Mouse (Mus musculus) kidney, embryonic 16.5 days (tissue): Measurements from ENCODE around the gene Mycbpap. TPM values are rescaled to one million over a fixed set of nuclear protein-coding genes. Genes with fewer than 3 reads are reported as not detected.

Experiments
- ATAC-seq: fragments of 200-750 bp; cut with Nextera tagmentation; 2 replicates; pipeline ENCODE4 v1.8.0; 2017; ENCODE audit warnings: moderate TSS enrichment; ENCODE audit not compliant: low FRiP score, low TSS enrichment
- H3K27ac ChIP-seq: fragments of 300-500 bp; sonication (generic); 2 replicates; pipeline ENCODE4 v1.5.1; 2014; ENCODE audit warnings: low read length
- H3K27me3 ChIP-seq: fragments of 300-500 bp; sonication (generic); 2 replicates; pipeline ENCODE4 v1.6.1; 2014; ENCODE audit warnings: low read length, control low read depth, mixed read lengths; ENCODE audit not compliant: insufficient read depth
- H3K36me3 ChIP-seq: fragments of 300-500 bp; sonication (generic); 2 replicates; pipeline ENCODE4 v1.6.1; 2014; ENCODE audit warnings: low read length, control low read depth, mixed read lengths; ENCODE audit not compliant: insufficient read depth
- H3K4me1 ChIP-seq: fragments of 300-500 bp; sonication (generic); 2 replicates; pipeline ENCODE4 v1.6.1; 2014; ENCODE audit warnings: low read length, control low read depth, mixed read lengths; ENCODE audit not compliant: insufficient read depth
- H3K4me2 ChIP-seq: fragments of 300-500 bp; sonication (generic); replicated peaks from 2 replicates; pipeline ENCODE4 v1.6.1; 2014; ENCODE audit warnings: low read depth, low read length
- H3K4me3 ChIP-seq: fragments of 300-500 bp; sonication (generic); 2 replicates; pipeline ENCODE4 v1.5.1; 2014; ENCODE audit warnings: mild to moderate bottlenecking, low read length
- H3K9ac ChIP-seq: fragments of 300-500 bp; sonication (generic); replicated peaks from 2 replicates; pipeline ENCODE4 v1.6.1; 2014; ENCODE audit warnings: low read length
- H3K9me3 ChIP-seq: fragments of 300-500 bp; sonication (generic); 2 replicates; pipeline ENCODE4 v1.6.1; 2016; ENCODE audit warnings: low read length, control low read depth
- whole genome bisulfite sequencing: fragments of 180-500 bp; shearing (Covaris S2); extraction: QIAGEN DNeasy Blood & Tissue Kit; methylation state at CpG from one replicate; pipeline ENCODE4 v1.1.7; 2014; 5-methylcytosine and 5-hydroxymethylcytosine counted together
- polyA plus RNA-seq: library from polyadenylated mRNA; unstranded; fragments of >200 nt; fragmentation: Nextera tagmentation; extraction: Ambion mirVana; gene quantifications from 2 replicates; pipeline ENCODE4 v1.2.1, GENCODE M21; 2015

Gene Mycbpap
- polyA plus RNA-seq, 1 experiment from 2014 or later: 5.1 TPM

DNA sequence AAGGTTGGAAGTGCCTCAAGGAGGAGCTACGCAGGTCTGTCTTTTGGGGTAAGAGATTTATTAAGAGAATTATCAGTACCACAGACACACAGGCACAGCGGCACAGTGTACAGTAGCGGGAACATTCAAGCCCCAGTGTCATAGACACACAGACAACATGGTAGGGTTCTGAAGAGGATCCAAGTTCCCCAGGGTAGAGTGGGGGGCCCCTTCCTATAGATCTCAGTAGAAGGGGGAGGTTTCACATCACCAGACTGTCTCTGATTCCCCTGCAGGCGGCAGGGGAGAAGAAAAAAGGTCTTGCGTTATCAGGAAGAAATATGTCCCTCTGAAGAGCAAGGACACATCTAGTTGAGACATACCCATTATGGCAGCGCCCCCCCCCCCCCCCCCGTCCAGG lies 18.2 kb upstream of the Mycbpap start:
- Histone ChIP-seq H3K4me1 (peaks cover 20% of the 10 kb centered on the region), H3K9me3 (no peaks in the 10 kb centered on the region), H3K27ac (no peak overlapping the region), H3K27me3 (no peaks in the 10 kb centered on the region), H3K4me3 (no peak overlapping the region), H3K9ac (no peak overlapping the region), H3K4me2 (no peak overlapping the region), H3K36me3 (0 out of 2 replicates have a peak, but pooled peaks cover 9% of the 10 kb centered on the region)
- no peak for ATAC-seq
- WGBS: 77% methylated on average over 7 of the region's 7 CpGs

DNA sequence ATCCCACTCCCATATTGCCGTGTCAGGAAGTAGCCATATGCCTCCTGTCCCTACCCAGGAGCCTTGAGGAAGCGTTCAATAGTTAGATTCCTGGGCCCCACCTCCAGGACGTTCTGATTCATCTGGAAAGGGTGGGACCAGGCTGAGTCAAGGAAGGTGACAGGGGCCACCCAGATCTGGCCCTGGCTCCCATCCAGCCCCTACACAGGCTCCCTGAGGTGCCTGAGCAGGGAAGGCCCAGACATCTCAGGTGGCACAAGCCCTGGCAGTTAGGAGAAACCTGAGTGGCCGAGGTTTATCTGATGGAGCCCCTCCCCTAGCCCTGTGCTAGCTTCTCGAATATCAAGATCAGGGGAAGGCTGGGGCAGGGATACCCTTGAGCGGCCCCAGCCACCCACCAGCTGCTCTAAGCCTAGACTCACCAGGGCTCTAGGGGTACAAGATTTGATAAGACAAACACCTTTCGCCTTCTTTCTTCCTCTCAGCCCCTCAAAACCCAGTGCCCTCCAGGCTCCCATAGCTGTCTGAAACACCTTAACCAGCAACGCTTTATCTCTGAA lies 17.3 kb upstream of the Mycbpap start:
- Histone ChIP-seq H3K9ac (no peak overlapping the region), H3K4me3 (no peak overlapping the region), H3K27me3 (no peaks in the 10 kb centered on the region), H3K9me3 (no peaks in the 10 kb centered on the region), H3K4me2 (no peak overlapping the region), H3K4me1 (peaks cover 14% of the 10 kb centered on the region), H3K27ac (no peak overlapping the region), H3K36me3 (0 out of 2 replicates have a peak, but pooled peaks cover 9% of the 10 kb centered on the region)
- peak; percentile 69 for ATAC-seq
- WGBS: 46% methylated on average over 8 of the region's 8 CpGs

DNA sequence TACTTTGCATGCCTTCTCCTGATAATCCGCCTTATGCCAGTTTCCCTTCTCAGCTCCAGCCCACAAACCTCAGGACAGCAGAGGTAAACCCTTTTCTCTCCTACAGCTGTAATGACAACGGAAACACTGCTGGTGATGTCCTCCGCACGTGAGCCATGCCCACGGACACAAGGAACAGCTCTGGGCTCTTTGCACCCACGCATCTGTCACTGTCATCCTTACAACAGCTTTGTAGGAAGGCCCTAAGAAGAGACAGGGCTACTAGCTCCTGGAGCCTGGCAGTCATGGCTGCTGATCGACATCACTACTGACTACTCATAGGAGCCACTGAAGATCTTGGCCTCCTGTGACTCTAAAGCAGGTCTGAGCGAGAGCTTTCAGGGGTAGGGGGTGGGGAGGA lies 11.6 kb upstream of the Mycbpap start:
- 66% methylated on average over 8 of the region's 8 CpGs for WGBS
- no peak for ATAC-seq

DNA sequence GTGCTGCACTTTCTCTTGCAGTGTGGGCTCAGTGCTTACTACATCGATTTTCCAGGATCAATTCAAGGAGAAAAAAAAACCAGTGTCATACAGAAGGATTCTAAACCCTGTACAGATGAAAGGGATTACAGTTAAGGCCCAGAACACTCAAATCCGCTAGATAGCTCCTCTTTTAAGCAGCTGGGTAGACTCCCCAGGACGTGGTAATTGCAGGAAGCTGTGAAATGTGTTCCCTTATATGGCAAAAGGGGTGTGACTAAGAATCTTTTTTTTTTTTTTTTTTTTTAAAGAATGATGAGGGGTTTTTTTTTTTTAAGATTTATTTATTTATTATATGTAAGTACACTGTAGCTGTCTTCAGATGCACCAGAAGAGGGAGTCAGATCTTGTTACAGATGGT lies 7.3 kb upstream of the Mycbpap start:
- no peaks in the 10 kb centered on the region for H3K36me3 ChIP-seq
- H3K4me2 ChIP-seq: no peak overlapping the region
- H3K27me3 ChIP-seq: no peaks in the 10 kb centered on the region
- ATAC-seq: no peak
- no peak overlapping the region for H3K27ac ChIP-seq
- no peaks in the 10 kb centered on the region for H3K9me3 ChIP-seq
- WGBS: 48% methylated on average over 3 of the region's 3 CpGs
- no peak overlapping the region for H3K4me3 ChIP-seq
- peaks cover 24% of the 10 kb centered on the region for H3K4me1 ChIP-seq
- H3K9ac ChIP-seq: no peak overlapping the region

More for the DNA sequence above, 11.6 kb upstream of the Mycbpap start:
- no peaks in the 10 kb centered on the region for H3K27me3 ChIP-seq
- H3K9me3 ChIP-seq: no peaks in the 10 kb centered on the region
- H3K36me3 ChIP-seq: no peaks in the 10 kb centered on the region
- H3K4me1 ChIP-seq: peaks cover 13% of the 10 kb centered on the region
- no peak overlapping the region for H3K4me2 ChIP-seq
- no peak overlapping the region for H3K27ac ChIP-seq
- no peak overlapping the region for H3K9ac ChIP-seq
- H3K4me3 ChIP-seq: no peak overlapping the region

DNA sequence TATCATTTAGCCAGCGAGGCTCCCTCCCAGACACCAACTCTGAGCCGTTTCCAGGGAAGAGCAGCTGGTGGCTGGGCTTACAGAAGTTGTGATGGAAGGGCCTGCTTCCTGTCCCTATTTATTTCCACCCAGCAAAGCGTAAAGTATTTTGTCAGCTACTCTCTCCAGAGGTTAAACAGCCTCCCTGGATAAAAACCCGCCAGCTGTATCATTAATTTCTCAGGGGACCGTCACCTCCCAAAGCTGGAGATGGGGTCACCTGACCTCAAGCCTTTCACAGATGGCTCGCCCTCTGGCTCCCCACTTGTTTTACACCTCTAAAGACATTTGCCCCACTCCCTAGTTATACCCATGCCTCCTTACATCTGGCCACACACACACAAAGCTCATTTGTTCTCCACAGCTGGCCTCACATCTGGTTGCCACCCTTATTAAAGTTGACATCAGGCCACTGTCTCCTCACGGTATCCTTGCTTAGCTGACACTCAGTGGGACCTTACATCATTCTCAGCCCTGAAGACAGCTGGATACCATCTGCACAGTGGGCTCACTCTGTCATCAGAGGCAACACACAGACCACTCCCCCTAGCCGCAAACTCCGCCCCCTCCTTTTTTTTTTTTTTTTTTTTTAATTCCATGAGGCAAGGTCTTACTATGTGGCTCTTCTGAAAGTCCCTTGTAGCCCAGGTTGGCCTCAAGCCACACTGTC lies 4.8 kb upstream of the Mycbpap start:
- ATAC-seq: peak; percentile 66
- Histone ChIP-seq H3K27me3 (no peaks in the 10 kb centered on the region), H3K36me3 (no peaks in the 10 kb centered on the region), H3K4me2 (no peak overlapping the region), H3K4me3 (no peak overlapping the region), H3K9ac (no peak overlapping the region), H3K9me3 (no peaks in the 10 kb centered on the region), H3K27ac (peak overlapping the region; percentile 39; the same call in 1 of the 2 replicates), H3K4me1 (peaks cover 34% of the 10 kb centered on the region)
- WGBS: 23% methylated on average over 9 of the region's 9 CpGs

DNA sequence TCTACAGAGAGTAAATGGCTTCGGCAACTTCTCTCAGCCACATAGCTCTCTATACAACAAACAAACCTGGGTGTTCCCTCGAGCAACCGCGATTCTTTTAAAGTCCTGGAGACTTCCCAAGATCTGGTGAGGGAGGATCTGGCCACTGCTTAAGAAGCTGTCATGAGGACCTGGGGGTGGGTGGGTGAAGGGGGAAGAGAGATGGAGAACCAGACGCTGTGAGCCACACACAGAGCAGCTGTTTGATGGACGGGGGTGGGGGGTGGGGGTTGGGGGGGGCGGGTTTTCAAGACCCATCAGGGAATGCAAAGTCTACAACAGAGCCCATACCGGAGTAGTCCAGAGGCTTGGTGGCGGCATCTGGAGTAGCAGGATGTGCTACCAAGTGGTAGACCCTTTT lies 8.1 kb downstream of the Mycbpap start:
- Histone ChIP-seq H3K36me3 (no peaks in the 10 kb centered on the region), H3K4me1 (peaks cover 18% of the 10 kb centered on the region), H3K4me3 (no peak overlapping the region), H3K9ac (no peak overlapping the region), H3K27ac (no peak overlapping the region), H3K9me3 (peaks cover 10% of the 10 kb centered on the region; the same call in 1 of the 2 replicates), H3K27me3 (no peaks in the 10 kb centered on the region), H3K4me2 (no peak overlapping the region)
- 52% methylated on average over 9 of the region's 9 CpGs for WGBS
- ATAC-seq: no peak

DNA sequence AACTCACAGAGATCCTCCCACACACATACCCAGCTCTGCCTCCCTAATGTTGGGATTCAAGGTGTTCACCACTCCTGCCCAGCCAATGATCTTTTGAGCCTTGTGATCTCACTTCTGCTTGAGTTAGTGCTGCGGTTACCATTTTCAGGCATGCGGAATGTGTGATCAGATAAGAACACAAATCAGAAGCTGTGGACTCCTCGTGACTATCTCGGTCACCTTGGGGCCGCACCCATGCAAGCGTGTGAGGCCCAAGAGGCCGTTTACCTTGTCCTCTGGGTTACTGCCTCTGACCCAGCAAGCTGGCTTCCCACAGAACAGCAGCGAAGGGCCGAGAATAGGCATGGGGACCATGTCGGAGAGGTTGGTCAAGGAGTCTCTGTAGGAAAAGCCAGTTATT lies 12.6 kb downstream of the Mycbpap start:
- 72% methylated on average over 10 of the region's 10 CpGs for WGBS
- H3K36me3 ChIP-seq: no peaks in the 10 kb centered on the region

DNA sequence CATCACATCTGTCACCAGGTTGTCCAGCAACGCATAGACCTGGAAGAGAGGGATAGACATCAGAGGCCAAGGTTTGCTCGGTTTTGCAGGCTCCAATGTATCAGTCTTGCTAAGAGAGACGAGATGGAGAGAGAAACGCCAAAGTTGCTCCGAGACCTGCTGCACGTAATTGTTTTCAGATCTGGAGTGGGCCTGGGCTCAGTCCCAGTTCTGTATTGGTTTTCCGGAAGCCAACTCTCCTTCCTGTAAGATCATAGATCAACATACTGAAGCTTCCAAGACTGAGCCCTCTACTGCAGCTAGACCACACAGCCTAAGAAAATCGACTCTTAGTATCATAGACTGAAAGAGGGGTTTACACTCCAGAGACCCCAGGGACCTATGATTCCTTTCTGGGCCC lies 20.1 kb downstream of the Mycbpap start:
- H3K9me3 ChIP-seq: no peaks in the 10 kb centered on the region
- no peaks in the 10 kb centered on the region for H3K27me3 ChIP-seq
- peaks cover 43% of the 10 kb centered on the region for H3K4me1 ChIP-seq
- no peak overlapping the region for H3K4me2 ChIP-seq
- no peaks in the 10 kb centered on the region for H3K36me3 ChIP-seq
- no peak overlapping the region for H3K4me3 ChIP-seq
- no peak overlapping the region for H3K27ac ChIP-seq
- ATAC-seq: no peak
- H3K9ac ChIP-seq: no peak overlapping the region
- 84% methylated on average over 8 of the region's 8 CpGs for WGBS

More for the DNA sequence above, 12.6 kb downstream of the Mycbpap start:
- Histone ChIP-seq H3K27me3 (no peaks in the 10 kb centered on the region), H3K27ac (peak overlapping the region; percentile 63), H3K4me3 (no peak overlapping the region), H3K4me1 (peaks cover 14% of the 10 kb centered on the region), H3K9ac (no peak overlapping the region), H3K4me2 (no peak overlapping the region), H3K9me3 (peaks cover 10% of the 10 kb centered on the region; the same call in 1 of the 2 replicates)
- ATAC-seq: peak; percentile 47; the same call in 1 of the 2 replicates

DNA sequence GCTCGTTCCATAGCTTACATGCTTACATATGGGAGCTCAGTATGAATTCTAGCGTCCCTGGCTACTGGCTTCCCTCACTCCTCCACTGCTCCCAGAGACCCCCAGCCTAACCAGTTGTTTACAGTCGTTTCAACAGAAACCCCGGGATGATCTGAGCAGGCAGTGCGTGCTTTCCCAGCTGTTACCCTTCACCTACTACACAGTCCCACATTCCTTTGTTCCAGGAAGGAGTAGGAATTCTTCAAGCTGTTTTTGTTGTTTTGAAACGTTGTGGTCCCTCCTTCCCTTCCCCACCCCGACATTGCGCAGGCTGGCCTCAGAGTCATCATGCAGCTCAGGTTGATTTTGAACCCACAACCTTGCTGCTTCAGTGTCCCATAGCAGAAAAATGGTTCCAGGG lies 21.2 kb downstream of the Mycbpap start:
- H3K9ac ChIP-seq: peak overlapping the region; percentile 72
- no peaks in the 10 kb centered on the region for H3K27me3 ChIP-seq
- H3K4me1 ChIP-seq: peaks cover 53% of the 10 kb centered on the region
- 19% methylated on average over 8 of the region's 8 CpGs for WGBS
- peak overlapping the region; percentile 94 for H3K27ac ChIP-seq
- H3K9me3 ChIP-seq: no peaks in the 10 kb centered on the region
- peak overlapping the region; percentile 56 for H3K4me2 ChIP-seq
- H3K4me3 ChIP-seq: peak overlapping the region; percentile 51
- peak; percentile 7; the same call in 1 of the 2 replicates for ATAC-seq
- peaks cover 4% of the 10 kb centered on the region; the same call in 1 of the 2 replicates for H3K36me3 ChIP-seq

DNA sequence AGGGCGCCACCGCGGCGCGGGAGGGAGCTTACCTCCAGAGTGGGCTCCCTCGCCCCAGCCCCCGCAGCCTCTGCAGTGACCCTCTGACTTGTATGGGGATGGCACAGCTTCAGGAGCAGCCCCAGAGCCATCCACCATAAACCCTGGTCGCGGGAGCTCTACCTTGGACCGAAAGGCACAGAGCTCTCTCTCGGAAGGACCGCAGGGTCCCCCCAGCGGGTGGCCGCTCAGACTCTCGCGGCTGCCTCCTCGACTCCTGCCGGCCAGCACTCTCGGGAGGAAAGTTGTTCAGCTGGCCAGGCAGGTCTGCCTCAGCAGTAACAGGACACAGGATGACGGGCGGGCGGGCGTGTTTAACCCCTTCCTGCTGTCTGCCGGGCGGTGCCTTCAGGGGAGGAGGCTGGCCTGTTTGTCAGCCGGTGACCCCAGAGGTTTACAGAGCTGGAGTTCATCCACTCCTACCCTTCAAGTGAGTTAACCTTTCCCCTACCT lies 21.8 kb downstream of the Mycbpap start, which contains the start of gene Epn3:
TSS of gene Epn3 (minus strand) at position 314 of the 492 bp plus-strand sequence.
- WGBS: under 1% methylated on average over 23 of the region's 26 CpGs
- peak within 1 kb of the TSS; percentile 72 for H3K9ac ChIP-seq

More for the DNA sequence above, 21.8 kb downstream of the Mycbpap start, which contains the start of gene Epn3:
- Histone ChIP-seq H3K27ac (peak within 1 kb of the TSS; percentile 94), H3K4me3 (peak within 1 kb of the TSS; percentile 51), H3K4me2 (peak within 1 kb of the TSS; percentile 56), H3K27me3 (no peaks in the 10 kb centered on the region), H3K4me1 (peaks cover 53% of the 10 kb centered on the region), H3K36me3 (peaks cover 4% of the 10 kb centered on the region; the same call in 1 of the 2 replicates), H3K9me3 (no peaks in the 10 kb centered on the region)
- ATAC-seq: peak; percentile 74
